Mouse (Mus musculus) heart, postnatal 0 days (tissue): Measurements from ENCODE around the gene Ccr7.

Source experiments
- CTCF ChIP-seq: IDR thresholded peaks from 2 replicates; pipeline ENCODE4 v1.5.1; 2016; ENCODE audit warnings: antibody characterized with exemption, control low read depth, low read depth
- EP300 ChIP-seq: IDR thresholded peaks from 2 replicates; pipeline ENCODE4 v1.6.1; 2016; ENCODE audit warnings: antibody characterized with exemption, low read depth

- TF ChIP-seq EP300 (no peak), CTCF (no peak)
Observed at GRCm38 (mm10) chr11:99096417-99096816, 58.5 kb downstream of the Ccr7 start.
